Mouse (Mus musculus) stomach, postnatal 0 days (tissue): ENCODE measurements around the gene Tlcd1.

Source experiments
- CTCF ChIP-seq: IDR thresholded peaks from 2 replicates; pipeline ENCODE4 v1.5.1; 2016; ENCODE audit warnings: antibody characterized with exemption, low read depth, mild to moderate bottlenecking, moderate library complexity
- EP300 ChIP-seq: optimal IDR thresholded peaks from 2 replicates; pipeline ENCODE3; 2016; ENCODE audit warnings: antibody characterized with exemption

DNA sequence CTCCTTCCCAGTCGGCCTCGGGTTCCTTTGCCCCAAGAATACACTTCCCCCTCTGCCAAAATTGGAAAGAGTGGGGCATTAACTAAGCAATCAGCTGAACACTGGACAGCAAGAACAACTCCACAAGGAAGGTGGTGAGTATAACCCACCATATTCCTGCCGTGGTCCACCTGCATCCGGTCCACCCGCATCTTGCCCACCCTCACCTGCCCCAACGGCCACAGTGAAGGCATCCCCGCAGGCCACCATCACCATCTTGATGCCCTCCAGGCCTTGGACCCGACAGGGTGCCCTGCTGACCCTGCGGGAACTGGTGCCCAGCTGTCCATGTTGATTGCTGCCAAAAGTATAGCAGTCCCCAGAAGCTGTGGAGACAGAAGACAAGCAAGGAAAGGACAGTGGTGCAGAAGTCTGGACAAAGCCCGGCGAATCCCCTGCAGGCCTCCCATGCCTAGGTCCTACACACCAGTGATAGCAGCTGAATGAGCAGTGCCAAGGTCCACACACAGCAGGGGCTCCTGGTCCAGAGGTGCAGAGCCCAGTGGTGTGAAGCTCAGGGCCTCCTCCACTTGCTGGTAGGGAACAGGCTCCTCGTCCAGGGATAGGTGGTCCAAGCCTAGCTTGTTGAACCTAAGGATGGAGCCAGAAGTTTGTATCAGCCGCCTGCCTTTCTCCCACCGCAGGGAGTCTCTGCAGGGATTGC lies 9.1 kb upstream of the Tlcd1 start:
- TF ChIP-seq CTCF (no peak), EP300 (no peak)
